Mouse (Mus musculus) liver, postnatal 0 days (tissue): ENCODE measurements around the gene Rtkn.

Source experiments
- CTCF ChIP-seq: sonication (generic); IDR thresholded peaks from 2 replicates; pipeline ENCODE4 v1.5.1; 2016; ENCODE audit warnings: antibody characterized with exemption, low read depth
- EP300 ChIP-seq: IDR thresholded peaks from 2 replicates; pipeline ENCODE4 v1.6.1; 2016; ENCODE audit warnings: antibody characterized with exemption, low read depth, mild to moderate bottlenecking

DNA sequence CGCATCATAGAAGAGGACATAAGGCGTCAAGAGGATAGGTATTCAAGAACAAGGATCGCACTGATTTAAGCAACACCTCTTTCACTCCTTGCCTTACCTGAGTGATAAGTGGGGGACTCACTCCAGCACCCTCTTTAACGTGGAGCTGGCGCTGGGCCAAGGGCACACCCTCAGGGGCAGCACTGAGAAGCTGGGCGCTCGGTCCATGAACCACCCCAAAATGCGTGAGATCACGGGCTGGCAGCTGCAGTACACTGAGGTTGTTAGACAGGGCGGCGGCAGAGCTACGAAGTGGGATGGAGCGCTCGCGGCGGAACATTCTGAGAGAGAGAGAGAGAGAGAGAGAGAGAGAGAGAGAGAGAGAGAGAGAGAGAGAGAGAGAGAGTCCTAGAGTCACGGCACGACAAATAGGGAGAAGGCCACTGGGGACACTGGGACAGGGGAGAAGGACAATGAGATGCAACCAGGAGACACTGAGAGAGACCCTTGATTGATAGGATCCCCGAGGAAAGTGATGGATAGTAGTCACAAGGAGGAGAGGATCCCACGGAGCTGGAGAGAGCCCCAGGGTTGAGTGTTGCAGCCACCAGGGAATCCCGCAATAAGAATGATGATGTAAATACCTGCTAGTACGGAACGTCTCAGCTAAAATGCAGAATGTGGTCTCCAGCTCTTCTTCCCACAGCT is 20.4 kb downstream of the Rtkn start:
- no peak for TF ChIP-seq CTCF
- no peak for TF ChIP-seq EP300
